Mouse (Mus musculus): Measurements from ENCODE around the gene Epb41l4b. TPM values are rescaled to one million over a fixed set of nuclear protein-coding genes. Genes with fewer than 3 reads are reported as not detected.
A peak's percentile ranks its signal among the peaks of the same experiment; 100 is the strongest.

Gene Epb41l4b
- polyA plus RNA-seq, 1 experiment = 8.7 TPM

DNA sequence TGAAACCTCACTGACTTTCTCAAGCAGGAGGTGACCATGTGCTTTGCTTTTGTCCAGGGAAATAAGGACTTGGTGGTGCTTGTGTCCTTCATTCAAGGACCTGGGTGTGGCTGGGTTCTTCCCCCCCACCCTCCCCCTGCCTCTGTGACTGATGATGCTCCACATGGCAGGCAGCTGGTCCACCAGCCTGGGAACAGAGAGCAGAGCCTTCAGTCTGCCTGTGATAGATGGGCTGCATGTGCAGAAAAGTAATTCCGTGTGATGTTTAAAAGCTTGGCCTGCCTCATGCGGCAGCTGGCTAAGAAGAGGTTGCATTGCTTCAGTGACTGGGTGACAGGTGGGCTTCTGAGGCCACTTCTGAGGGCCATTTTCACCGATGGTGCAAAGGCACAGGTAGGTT, 140.5 kb downstream of the Epb41l4b start:
- DNase-seq (ENCODE audit: low read depth) = no peak
- TF ChIP-seq CTCF (IDR thresholded peaks at IDR 0.05; ENCODE audit: borderline replicate concordance, extremely low read depth, insufficient read depth, insufficient read length) = no peak
- TF ChIP-seq POLR2A (IDR thresholded peaks at IDR 0.05; ENCODE audit: borderline replicate concordance, extremely low read depth, insufficient read depth, insufficient read length, poor library complexity, severe bottlenecking) = no peak

DNA sequence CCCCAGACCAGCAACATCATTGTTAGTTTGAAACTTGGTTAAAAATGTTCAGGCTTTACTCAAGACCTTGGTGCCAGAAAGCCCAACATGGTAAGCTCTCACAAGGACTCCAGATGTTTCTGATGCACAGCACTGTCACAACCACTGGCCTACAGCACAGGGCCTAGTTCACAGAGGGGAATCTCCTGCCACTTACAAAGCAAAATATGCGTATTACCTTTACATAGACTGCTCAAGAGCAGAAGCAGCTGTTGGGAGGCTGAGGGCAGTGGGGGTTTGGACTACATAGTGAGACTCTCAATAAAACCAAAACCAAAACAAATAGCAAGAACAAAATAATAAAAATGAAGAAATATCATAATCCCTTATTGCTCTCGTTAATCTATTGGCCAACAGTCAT, 141.8 kb downstream of the Epb41l4b start:
- TF ChIP-seq POLR2A (IDR thresholded peaks at IDR 0.05; ENCODE audit: borderline replicate concordance, extremely low read depth, insufficient read depth, insufficient read length, poor library complexity, severe bottlenecking) = no peak
- no peak for TF ChIP-seq CTCF (IDR thresholded peaks at IDR 0.05; ENCODE audit: borderline replicate concordance, extremely low read depth, insufficient read depth, insufficient read length)

DNA sequence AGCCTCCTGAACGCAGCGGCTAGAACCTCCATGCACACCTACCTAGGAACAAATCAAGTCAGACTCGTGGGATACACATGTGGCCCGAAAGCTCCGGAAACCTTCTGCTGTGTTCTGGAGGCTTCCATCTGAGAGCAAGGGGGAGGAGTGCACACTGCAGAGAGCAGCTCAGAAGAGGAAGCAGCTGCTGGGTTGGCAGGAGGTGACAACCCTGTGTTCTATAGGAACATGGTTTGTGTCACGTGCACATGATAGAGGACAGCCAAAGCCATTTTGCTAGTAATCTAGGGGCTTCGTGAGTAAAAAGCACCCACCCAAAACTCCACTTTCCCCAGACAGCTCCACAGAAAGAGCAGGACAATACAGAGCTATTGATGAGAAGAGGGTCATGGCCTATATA, 149.9 kb downstream of the Epb41l4b start:
- no peak for DNase-seq (ENCODE audit: low read depth)
- TF ChIP-seq CTCF (IDR thresholded peaks at IDR 0.05; ENCODE audit: borderline replicate concordance, extremely low read depth, insufficient read depth, insufficient read length) (no peak), POLR2A (IDR thresholded peaks at IDR 0.05; ENCODE audit: borderline replicate concordance, extremely low read depth, insufficient read depth, insufficient read length, poor library complexity, severe bottlenecking) (no peak)

More for the DNA sequence above, 141.8 kb downstream of the Epb41l4b start:
- DNase-seq (ENCODE audit: low read depth) = no peak

DNA sequence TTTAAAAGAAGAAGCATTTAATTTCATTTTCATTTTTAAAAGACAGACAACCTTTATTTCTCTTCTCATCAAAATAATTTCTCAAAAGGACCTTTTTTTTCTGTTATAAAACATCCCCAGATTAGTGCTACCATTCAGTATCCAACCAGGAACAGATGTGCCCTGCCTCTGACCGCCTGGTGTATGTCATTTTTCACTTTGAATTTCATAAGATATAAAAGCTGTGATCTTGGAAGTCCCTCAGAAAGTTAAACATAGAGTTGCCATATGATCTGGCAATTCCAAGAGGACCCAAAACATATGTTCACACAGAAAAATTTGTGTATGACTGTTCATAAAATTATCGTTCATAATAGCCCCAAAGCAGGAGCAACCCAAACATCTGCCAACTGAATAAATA, 151.3 kb downstream of the Epb41l4b start:
- TF ChIP-seq CTCF (IDR thresholded peaks at IDR 0.05; ENCODE audit: borderline replicate concordance, extremely low read depth, insufficient read depth, insufficient read length) (no peak), POLR2A (IDR thresholded peaks at IDR 0.05; ENCODE audit: borderline replicate concordance, extremely low read depth, insufficient read depth, insufficient read length, poor library complexity, severe bottlenecking) (no peak)

DNA sequence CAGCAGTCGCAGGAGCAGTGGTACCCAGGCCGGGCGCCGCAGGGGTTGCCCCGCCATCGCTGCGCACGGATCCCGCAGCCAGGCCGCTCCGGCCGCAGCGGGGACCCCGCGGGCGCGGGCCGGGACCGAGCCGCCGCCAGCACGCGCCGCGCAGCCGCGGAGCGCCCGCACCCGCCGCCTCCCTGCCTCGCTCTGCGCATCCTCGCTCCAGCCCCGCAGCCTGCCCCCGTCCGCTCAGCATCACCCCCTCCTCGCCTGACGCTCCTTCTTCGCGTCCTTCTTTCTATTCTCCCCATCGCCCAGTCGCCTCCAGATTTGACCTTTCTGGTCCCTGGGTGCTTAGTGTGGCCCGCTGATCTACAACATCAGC, 153.0 kb downstream of the Epb41l4b start, which contains the start of gene Frrs1l:
Gene Frrs1l (minus strand): TSS at position 177 of the 370 bp plus-strand sequence.
- TF ChIP-seq POLR2A (IDR thresholded peaks at IDR 0.05; ENCODE audit: borderline replicate concordance, extremely low read depth, insufficient read depth, insufficient read length, poor library complexity, severe bottlenecking) (0 out of 2 replicates have a peak, but pooled peaks have one; percentile 25), CTCF (IDR thresholded peaks at IDR 0.05; ENCODE audit: borderline replicate concordance, extremely low read depth, insufficient read depth, insufficient read length) (no peak)

More for the DNA sequence above, 151.3 kb downstream of the Epb41l4b start:
- no peak for DNase-seq (ENCODE audit: low read depth)

DNA sequence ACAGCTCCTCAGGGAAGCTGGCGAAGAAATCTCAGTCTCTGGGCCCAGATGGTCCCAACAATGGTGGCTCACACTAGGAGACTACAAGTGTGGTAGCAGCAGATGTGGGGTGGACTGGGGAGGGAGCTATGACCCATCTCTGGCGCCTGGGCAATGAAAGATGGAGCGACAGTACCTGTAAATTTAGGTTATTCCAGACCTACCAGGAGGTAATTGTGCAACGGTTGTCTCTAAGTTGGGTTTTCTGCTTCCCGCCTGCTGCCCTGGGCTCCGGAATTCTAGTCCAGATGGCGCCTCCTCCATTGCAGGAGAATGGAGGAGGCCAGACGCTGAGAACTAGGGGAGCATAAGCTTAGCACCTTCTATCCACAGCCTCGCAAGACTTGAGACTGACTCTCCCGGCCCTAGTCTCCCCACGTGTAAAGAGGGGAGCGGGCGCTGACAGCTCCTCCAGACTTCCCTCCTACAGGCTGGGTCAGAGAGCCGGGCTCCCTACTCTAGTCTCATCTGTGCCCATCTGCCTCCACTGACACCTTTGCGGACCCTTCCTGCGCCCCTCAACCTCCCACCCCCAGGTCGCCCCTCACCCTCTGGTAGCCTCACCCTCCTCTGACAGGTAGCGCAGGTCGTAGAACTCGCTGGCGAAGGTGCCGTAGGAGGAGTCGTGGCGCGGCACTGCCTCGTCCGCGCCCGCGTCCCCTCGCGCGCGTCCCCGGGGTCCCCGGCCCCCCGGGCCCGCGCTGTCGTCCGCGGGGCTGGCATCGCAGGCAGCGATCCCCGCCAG, 153.6 kb downstream of the Epb41l4b start:
- TF ChIP-seq POLR2A (IDR thresholded peaks at IDR 0.05; ENCODE audit: borderline replicate concordance, extremely low read depth, insufficient read depth, insufficient read length, poor library complexity, severe bottlenecking) (no peak), CTCF (IDR thresholded peaks at IDR 0.05; ENCODE audit: borderline replicate concordance, extremely low read depth, insufficient read depth, insufficient read length) (no peak)
- peak; percentile 82 for DNase-seq (ENCODE audit: low read depth)

More for the DNA sequence above, 153.0 kb downstream of the Epb41l4b start, which contains the start of gene Frrs1l:
- peak; percentile 75 for DNase-seq (ENCODE audit: low read depth)

DNA sequence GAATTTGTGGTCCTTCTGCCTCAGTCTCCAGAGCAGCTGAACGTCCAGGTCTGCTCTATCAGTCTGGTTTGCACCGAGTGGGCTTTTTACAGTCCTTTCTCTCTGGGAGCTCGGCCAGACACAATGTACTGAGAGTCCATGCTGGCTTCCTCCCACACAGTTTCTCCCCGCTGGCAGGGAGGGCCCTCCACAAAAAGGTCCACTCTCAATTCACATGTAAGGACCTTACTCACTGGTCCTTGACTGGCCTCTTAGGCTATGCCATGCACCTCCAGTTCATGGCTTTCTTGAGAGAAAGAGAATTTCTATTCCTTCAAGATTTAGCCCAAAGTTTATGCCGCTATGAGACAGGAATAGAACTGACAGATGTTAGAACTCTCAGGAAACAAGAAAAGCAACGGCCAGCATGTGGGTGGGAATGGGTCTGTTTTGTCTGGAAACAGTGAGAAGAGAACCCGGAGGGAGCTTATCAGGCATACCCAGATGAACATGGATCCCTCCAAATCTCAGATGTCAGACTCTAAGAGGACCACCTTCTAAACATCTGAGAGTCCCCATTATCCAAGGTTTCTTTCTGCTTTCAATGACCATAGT, 177.6 kb downstream of the Epb41l4b start:
- no peak for DNase-seq (ENCODE audit: low read depth)
- no peak for TF ChIP-seq CTCF (IDR thresholded peaks at IDR 0.05; ENCODE audit: borderline replicate concordance, extremely low read depth, insufficient read depth, insufficient read length)
- TF ChIP-seq POLR2A (IDR thresholded peaks at IDR 0.05; ENCODE audit: borderline replicate concordance, extremely low read depth, insufficient read depth, insufficient read length, poor library complexity, severe bottlenecking) = no peak

DNA sequence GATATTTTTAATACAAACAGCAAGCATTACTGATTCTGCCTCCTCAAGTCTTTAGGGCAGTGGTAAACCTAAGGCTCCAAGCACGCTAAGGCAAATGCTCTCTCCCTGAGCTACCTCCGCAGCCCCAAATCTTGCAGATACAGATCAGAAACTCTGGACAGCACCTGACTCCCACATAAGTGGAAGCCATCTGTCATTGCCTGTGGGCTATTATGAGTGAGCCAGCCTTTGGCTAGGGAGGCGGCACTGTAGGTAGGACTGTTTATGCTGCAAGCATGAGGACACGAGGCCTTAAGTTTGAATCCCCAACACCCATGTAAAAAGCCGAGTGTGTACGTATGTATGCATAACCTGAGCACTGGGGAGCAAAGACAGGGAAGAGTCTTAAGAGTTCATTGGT, 179.6 kb downstream of the Epb41l4b start:
- no peak for DNase-seq (ENCODE audit: low read depth)
- TF ChIP-seq POLR2A (IDR thresholded peaks at IDR 0.05; ENCODE audit: borderline replicate concordance, extremely low read depth, insufficient read depth, insufficient read length, poor library complexity, severe bottlenecking) = no peak
- no peak for TF ChIP-seq CTCF (IDR thresholded peaks at IDR 0.05; ENCODE audit: borderline replicate concordance, extremely low read depth, insufficient read depth, insufficient read length)

DNA sequence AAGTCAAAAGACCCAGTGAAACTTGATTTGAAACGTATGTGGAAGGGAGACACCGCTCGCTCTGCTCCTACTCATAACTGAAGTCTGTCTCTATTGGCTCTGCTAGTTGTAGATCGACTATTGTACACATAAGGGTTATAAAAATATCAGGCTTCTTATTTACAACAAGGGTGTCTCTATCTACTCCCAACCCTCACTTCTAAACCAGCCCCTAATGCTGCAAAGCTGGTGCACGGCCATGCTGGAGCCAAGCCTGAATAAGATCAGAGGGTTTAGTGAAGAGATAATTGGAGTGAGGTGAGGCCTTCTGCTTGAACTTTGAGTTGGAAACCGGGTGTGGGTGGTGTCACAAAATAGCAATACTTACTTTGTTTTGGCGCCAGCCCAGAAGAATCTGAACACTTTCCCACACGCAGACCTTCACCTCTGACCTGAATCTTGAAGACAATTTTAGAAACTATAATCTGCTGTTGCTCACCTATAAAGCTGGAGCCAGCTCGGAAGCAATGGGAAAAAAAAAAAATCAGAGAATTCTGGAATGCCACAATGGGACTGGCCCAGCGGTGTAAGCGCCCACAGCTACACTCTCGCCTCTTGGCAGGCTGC, 181.8 kb downstream of the Epb41l4b start:
- TF ChIP-seq CTCF (IDR thresholded peaks at IDR 0.05; ENCODE audit: borderline replicate concordance, extremely low read depth, insufficient read depth, insufficient read length) = no peak
- TF ChIP-seq POLR2A (IDR thresholded peaks at IDR 0.05; ENCODE audit: borderline replicate concordance, extremely low read depth, insufficient read depth, insufficient read length, poor library complexity, severe bottlenecking) = no peak
- no peak for DNase-seq (ENCODE audit: low read depth)

DNA sequence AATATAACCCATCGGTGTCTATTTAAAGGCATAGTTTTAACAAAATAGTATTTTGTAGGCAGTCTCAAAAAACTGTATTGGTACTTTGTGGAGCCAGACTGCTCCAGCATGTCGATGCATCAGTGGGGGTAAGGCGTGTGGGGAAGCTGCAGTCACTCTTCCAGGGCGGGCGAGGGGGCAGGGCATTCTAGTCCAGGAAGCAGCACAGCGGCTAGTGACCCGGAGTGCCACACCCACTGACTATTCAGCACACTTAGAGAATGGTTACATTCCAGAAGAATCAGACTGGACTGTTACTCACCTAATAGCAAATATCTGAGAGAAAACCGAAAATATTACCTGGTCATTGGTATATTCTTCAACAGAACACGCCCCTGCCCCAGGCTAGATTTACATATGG, 185.7 kb downstream of the Epb41l4b start:
- no peak for TF ChIP-seq POLR2A (IDR thresholded peaks at IDR 0.05; ENCODE audit: borderline replicate concordance, extremely low read depth, insufficient read depth, insufficient read length, poor library complexity, severe bottlenecking)
- no peak for TF ChIP-seq CTCF (IDR thresholded peaks at IDR 0.05; ENCODE audit: borderline replicate concordance, extremely low read depth, insufficient read depth, insufficient read length)
- no peak for DNase-seq (ENCODE audit: low read depth)

DNA sequence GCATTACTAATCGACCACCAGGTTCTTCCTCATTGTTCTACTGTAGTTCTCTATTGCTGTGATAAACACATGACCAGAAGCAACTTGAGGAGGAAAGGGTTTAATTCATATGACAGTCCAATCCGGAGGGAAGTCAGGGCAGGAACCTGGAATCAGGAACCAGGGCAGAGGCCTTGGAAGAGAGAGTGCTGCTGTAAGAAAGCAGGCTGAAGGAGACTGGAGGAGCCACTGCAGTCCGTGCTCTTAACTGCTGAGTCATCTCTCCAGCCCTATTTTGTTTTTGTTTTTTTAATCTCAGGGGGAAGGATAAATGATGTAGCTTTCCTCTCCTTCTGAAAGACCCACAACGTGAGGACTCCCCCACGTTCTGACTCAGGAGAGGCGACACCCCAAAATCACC, 190.0 kb downstream of the Epb41l4b start:
- TF ChIP-seq POLR2A (IDR thresholded peaks at IDR 0.05; ENCODE audit: borderline replicate concordance, extremely low read depth, insufficient read depth, insufficient read length, poor library complexity, severe bottlenecking) (no peak), CTCF (IDR thresholded peaks at IDR 0.05; ENCODE audit: borderline replicate concordance, extremely low read depth, insufficient read depth, insufficient read length) (no peak)
- DNase-seq (ENCODE audit: low read depth) = no peak

All from brain, embryonic 14.5 days (tissue).